Mouse (Mus musculus) urinary bladder, postnatal 14 days (tissue): ENCODE results near the gene Ndufv3.

ENCODE experiments used
- DNase-seq: peaks from one replicate; pipeline ENCODE4 v3.0.0; 2021; ENCODE audit warnings: low spot score

Gene Ndufv3

DNA sequence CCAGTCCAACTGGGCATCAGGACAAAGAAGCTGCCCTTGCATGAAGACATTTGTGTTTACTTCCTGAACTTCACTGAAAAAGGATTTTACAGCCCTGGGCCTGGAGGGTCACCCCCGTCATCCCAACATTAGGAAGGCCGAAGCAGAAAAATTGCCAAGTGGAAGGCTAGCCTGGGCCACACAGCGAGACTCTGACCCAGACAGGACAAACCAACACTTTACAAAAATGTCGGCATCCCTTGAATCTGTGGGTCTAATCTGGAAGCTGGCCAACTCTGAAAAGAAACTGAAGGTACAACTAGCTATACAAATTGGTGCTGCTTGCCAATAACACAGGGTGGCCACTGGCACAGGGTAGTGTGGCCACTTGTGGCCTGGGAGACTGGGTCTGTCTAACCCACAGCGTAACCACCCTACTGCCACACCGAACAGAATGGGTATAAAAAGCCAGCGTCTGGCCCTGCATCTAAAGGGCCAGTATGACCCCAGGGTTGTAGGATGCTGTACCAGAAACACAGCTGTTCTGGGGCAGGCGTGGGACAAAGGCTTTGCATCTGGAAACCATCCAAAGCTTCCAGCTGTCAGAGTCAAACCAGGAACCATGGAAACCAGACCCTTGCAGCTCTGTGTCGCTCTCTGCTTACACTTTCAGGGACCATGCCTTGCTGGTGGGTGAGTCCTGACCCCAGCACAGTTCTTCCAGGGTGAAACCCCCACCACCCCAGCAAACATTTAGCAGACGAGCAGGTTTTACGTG, 37.4 kb downstream of the Ndufv3 start:
- no peak for DNase-seq

DNA sequence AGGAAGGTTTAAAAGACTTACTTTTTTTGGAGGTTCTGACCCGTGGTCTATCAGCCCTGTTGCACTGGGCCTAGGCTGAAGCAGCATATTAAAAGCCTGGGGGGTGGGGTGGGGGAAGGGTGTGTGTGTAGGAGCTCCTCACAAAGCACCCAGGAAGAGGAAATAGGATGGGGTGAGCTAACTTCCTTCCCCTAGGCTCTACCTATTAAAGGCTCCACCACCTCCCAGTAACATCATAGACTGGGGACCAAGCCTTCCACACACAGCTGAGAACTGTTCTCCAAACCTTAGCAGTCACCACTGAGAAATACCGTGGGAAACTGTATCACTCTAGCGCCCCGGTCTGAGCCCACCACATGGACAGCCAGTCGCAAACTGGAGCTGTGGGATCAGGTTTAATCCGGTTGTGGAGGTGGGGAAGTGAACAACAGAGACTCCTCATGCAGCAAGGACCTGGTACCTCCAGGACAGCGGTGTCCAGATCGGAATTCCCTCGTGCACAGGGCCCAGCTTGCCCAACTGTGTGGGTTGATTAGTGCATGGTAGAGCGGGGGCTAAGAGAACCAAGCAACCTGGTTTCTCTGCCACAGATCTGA, 38.1 kb downstream of the Ndufv3 start:
- DNase-seq = no peak

DNA sequence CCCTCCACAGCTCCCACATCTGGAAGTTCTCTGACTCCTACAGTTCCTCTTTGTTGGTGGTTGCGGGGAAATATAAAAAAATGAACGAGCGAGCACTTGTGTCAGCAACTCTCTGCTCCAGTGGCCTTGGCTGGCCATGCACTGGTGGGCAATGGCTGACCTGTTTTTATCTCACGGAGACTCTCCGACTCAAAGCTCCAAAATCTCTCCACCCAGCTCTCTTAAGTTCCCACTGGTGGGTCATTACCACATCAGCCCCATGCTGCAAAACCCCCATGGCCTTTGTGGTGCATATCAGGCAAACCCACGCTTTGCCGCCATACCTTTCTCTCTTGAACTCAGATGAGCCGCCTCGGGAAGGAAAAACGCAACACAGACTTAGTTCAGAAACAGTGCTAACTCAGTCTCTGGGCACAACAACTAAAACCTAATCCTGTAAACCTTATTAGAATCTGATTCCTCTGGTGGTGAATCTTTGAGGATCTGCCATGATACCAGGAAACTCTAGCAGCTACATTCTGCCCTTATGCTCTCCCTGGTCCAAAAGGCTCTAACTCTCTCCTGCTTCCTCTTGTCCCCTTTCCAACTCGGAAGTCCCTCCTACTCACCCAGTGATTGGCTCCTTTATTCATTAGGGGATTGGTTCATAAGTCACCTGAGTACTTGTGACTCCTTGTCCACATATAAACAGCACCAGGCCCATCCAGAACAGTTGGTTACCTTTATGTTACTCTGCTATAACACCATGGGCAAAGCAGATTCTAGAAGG, 39.3 kb downstream of the Ndufv3 start:
- no peak for DNase-seq

DNA sequence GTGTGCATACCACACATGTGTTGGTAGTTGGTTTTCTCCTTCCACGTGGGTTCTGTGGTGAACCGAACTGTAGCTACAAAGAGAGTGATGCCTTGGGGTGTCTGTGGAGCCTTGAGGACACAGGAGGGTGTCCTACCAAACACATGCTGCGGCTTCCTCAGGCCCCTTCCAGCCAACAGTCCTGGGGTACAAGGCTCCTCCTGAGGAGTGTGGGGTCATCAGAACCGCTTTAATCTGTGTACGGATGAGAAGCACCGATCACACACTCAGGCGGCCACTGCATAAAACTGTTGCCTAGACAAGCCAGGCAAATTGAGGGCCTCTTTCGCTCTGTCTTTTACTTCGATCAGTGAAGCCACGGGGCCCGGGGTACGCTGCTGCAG, 43.7 kb downstream of the Ndufv3 start:
- DNase-seq = peak; percentile 21

DNA sequence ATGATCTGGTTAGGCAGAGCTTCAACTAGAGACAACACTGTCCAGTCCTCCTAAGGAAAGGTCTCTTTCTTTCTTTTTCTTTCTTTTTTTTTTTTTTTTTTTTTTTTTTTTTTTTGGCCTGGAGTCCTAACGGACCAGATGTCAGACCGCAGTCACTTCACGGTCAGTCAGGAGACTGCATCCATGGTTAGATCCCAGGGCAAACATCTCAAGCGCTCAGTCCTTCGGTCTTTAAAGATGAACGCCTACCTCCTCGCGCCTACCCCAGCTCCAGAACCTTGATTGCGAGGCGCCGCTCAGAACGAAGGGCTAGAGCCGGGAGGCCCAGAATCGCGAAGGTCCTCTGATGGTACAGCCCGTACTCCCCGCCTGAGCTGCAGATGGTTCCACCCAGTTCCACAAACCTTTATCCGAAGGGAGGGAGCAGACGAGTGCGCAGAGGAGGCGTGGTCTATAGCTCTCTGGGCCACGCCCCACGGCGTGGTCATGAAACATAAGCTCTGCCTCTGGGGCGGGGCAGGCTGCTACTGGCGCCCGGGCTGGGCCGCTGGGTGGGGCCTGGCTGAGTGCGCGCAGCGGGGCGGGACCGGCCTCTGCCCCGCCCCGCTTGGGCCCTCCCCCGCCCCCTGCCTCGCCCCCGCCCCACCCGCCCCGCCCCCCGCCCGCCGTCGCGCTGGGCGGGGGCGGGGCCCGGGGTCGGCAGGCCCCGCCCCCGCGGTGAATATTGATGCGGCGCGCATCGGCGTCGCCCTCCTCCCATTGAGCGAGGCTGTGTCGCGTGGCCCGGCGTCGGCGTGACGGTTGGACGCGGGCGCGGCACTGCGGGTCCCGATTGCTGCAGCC, 44.3 kb downstream of the Ndufv3 start, which contains the start of gene Pknox1:
Gene Pknox1 (plus strand): TSS at position 720 of the 843 bp plus-strand sequence.
- DNase-seq = peak; percentile 99

DNA sequence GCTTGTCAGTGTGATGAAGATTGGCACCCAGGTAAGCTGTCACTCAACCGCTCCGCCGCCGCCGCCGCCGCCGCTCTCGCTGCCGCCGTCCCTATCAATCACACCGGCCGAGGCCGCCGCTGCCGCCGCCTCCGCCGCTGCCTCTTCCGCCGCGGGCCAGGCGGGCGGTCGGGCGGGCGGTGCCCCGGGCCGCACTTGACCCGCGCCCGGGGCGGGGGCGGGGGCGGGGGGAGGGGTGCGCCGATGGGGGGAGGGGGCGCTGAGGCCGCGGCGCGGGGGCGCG, 44.9 kb downstream of the Ndufv3 start:
- DNase-seq = no peak

DNA sequence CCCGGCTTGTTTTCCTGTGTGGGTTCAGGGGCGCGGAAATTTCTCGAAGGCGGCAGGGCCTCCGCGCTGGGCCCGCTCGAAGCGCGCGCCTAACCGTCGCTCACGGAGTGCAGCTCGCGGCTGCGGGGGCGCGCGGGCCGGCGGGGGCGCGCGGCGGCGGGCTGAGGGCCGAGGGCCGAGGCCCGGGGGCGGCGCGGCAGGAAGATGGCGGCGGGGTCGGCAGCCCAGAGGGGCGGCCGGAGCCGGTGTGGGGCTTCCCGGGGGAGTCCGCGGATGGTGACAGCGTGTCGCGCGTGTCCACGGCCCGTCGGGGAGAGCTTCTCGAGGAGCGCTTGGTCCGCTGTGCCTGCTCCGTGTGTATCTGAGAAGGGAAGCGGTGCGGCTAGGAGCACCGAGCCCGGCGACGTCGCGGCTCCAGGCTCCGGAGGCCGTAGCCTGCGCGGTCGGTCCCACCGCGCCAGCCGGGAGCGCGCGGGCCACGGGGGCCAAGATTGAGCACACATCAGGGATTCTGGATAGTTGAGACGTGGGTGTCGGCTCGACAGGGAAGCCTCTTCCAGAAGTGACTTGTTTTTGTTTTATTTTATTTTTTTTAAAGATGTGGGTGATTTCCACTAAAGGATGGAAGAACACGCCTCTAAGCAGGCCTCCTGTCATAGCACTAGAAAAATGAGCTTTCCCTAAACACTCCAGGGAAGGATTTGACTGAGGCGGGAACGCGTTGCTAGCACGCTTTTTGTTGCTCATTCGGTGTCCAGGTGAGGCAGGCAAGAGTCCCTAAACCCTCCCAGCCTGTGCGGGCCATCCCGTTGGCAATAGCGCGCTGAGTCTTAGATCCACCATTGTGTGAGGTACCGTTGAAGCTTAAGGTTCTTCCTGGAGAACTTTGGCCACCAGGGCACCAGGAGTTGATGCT, 45.5 kb downstream of the Ndufv3 start:
- peak; percentile 60 for DNase-seq

DNA sequence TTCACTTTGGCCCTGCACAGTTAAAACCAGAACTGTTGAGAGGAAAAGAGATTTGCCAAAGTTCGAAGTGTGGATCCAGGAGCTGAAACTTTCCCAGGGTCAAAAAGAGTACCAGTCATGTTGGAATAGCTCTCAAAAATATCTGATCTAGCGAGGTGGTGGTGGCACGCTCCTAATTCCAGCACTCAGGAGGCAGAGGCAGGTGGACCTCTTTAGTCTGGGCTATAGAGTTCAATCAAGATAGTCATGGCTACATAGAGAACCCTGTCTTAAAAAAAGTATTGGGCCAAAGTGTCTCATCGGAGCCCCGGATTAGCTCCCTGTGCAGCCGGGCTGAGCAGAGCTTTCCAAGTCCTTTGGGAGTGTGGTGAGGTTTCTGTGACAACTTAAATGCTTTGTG, 46.4 kb downstream of the Ndufv3 start:
- DNase-seq = no peak

DNA sequence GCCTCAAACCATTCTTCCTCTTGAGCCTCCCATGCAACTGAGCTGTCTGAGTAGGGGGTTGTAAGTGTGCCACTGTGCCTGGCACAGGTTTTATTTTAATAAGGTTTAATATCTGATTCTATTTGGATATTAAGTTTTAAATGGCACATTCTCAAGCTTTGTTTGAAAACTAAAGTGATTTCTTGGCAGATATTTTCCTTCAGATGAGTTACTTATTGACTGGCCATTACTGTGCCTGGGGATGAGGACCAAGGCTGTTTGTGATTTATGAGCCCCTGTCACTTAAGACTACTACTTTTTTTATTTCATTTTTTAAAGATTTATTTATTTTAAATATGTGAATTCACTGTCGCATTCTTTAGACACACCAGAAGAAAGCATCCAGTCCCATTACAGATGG, 49.8 kb downstream of the Ndufv3 start:
- no peak for DNase-seq

DNA sequence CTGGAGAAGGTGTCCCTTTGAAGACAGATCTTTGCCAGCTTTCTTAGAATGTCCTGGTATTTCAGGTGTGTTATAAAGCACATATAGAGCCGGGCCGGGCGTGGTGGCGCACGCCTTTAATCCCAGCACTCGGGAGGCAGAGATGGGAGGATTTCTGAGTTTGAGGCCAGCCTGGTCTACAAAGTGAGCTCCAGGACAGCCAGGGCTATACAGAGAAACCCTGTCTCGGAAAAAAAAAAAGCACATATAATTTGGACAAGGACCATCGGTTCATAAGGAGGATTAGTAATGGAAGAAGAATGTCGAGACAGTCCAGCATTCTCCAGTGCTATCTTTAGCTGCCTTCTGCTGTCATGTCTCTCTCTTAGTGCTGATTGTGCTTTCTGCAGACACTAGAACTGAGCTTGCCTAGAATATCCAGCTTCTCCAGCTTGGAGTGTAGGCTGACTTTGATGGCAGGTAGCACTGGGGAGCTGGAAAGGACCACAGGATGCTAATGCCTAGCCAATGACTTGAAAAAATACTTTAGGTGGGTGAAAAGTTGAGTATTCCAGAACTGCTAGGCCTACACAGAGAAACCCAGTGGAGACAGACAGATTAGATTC, 50.5 kb downstream of the Ndufv3 start:
- no peak for DNase-seq

DNA sequence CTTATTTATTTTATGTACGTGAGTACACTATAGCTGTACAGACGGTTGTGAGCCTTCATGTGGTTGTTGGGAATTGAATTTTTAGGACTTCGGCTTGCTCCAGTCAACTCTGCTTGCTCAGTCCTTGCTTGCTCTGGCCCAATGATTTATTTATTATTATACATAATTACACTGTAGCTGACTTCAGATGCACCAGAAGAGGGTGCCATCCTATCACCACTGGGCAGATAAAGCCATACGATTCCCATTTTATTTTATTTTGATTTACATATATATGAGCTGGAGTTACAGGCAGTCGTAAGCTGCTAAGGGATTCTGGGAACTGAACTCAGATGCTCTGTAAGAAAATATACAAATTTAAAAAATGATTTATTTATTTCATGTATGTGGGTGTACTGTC, 51.8 kb downstream of the Ndufv3 start:
- no peak for DNase-seq

DNA sequence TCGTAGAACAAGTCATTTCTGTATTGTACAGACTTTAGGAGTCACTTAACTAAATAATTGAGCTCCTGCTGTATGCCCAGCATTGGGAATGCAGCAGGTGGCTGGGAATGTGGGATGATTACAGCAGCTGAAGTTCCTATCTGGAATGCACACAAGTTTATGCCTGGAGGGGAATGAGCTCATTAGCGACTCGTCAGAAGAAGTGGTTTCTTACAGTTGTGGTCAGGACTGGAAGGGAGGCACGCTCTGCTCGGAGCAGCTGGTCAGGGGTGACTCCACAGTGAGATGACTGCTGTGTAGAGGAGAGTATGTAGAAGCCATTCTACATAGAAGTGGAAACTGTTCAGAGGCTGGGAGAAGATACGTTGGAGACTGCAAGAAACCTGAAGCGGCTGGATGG, 54.7 kb downstream of the Ndufv3 start:
- no peak for DNase-seq

DNA sequence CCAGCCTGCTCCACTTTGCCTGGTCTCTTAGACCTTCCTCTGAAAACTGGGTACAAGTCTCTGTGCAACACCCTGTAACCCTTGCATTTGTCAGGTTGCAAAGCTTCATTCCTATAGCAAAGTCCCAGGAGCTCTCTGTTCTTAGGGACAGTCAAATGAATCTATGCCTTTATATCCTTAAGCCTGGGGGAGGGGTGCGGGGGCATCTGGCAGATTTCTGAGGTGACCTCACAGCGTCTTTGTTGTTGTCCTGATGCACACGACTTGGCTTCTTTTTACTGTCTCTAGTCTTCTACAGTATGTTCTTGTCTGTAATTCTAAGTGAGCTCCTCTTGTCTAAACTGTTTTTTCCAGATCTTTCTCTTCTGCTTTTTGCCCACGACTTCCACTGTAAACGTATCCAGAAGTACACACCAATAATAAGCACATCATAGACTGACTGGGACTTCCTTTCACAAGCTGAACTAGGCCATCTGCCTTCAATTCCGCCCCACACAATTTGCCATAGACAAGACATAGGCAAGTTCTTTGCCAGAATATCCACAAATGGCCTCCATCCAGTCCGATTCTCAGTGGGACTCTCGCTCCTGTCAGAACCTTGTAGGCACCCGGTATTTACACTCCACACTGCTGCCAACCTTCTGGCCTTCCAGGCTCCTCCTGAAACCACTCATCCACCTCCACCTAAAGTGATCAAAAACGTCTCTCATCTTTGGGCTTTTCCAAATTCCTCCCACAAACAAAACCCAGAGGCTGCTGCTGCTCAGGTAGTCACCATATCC, 56.7 kb downstream of the Ndufv3 start:
- no peak for DNase-seq

DNA sequence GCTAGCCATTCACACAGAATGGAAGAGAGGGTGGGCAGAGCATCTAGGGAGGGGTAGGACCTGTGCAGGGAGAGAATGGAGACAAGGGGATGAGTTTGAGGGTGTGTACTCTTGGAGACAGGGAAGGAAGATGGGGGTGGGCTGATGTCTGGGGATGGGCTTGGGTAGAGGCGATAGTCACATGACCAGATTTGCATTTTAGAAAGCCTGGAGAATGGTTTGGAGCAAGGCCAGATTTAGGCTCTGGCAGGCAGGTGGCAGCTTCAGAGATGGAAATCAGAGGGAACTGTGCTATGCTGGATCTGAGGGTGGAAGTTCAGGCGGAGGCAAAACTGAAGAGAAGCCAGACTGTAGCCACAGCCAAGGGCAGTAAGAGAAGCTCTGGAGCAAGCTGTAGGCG, 60.4 kb downstream of the Ndufv3 start:
- DNase-seq = no peak
